Mouse (Mus musculus) ES-E14 (cell line): ENCODE data around the gene Agr3.

Source experiments
- CHD2 ChIP-seq: IDR thresholded peaks from 2 replicates; pipeline ENCODE4 v1.6.1; 2014; ENCODE audit warnings: mild to moderate bottlenecking, low read depth, low read length, inconsistent platforms
- HCFC1 ChIP-seq: IDR thresholded peaks from 2 replicates; pipeline ENCODE4 v1.6.1; 2012; ENCODE audit warnings: low read length, inconsistent platforms, borderline replicate concordance; ENCODE audit not compliant: insufficient read depth
- ZC3H11A ChIP-seq: IDR thresholded peaks from 2 replicates; pipeline ENCODE4 v1.6.1; 2012; ENCODE audit warnings: low read depth, mild to moderate bottlenecking, inconsistent platforms, low read length, borderline replicate concordance
- ZNF384 ChIP-seq: IDR thresholded peaks from 2 replicates; pipeline ENCODE4 v1.6.1; 2012; ENCODE audit warnings: low read depth, low read length, inconsistent platforms

DNA sequence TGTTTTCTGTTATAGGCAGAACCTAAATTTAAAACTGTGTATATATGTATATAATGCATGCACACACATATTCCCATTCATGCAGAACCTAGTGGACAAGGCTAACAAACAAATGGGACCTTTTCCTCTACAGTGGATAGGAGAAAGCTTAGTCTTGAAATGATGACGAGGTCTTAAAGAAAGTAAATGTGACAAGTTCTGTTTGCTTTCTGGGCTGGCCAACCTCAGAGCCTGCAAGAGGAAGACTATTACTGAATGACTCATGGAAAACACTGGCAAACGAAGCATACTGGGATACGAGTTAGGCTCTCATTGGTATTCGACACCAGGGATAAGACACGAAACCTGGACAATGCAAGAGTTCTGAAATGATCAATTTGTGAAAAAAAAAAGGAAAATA lies 59.3 kb downstream of the Agr3 start:
- TF ChIP-seq ZNF384: no peak
- TF ChIP-seq HCFC1: no peak
- TF ChIP-seq CHD2: no peak
- TF ChIP-seq ZC3H11A: no peak
